25 mouse cellular contexts compared by ENCODE assay signal in the genomic region with DNA sequence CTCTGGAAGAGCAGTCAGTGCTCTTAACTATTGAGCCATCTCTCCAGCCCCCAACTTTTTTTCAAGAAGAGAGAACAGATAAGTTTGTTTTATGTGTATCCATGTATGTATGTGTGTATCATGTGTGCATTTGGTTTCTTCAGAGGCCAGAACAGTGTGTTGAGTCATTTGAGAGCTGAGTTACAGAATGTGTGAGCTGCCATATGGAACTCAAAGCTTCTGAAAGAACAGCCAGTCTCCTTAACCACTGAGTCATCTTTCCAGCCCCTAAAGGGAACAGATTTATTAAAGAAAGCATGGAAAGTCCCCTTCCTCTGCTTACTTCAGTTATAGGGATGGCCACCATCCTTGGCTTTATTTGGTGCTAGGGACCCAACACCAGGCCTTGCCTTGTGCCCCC.
"Had no signal": no experiment of that assay in that cellular context is flagged by ENCODE, and none has a peak within 500 bp of the region (broad histone marks: within the 10 kb centered on the region; RNA-seq: fewer than 3 reads in every experiment).

No protein-coding gene starts in this region.

- H3K9ac ChIP-seq: heart, embryonic 13.5 days; heart, embryonic 15.5 days; hindbrain, embryonic 13.5 days; hindbrain, embryonic 15.5 days; kidney, embryonic 15.5 days; limb, embryonic 13.5 days; limb, embryonic 15.5 days; liver, embryonic 13.5 days; liver, embryonic 15.5 days had no signal

- H3K4me2 ChIP-seq: heart, embryonic 11.5 days; heart, embryonic 13.5 days; heart, embryonic 15.5 days; hindbrain, embryonic 13.5 days; hindbrain, embryonic 15.5 days; kidney, embryonic 15.5 days; limb, embryonic 13.5 days; limb, embryonic 15.5 days; liver, embryonic 13.5 days; liver, embryonic 15.5 days had no signal

- H3K27me3 ChIP-seq: heart, embryonic 13.5 days; heart, embryonic 15.5 days; hindbrain, embryonic 13.5 days; hindbrain, embryonic 15.5 days; kidney, embryonic 15.5 days; limb, embryonic 13.5 days; limb, embryonic 15.5 days; liver, embryonic 13.5 days; liver, embryonic 15.5 days had no signal

- H3K4me3 ChIP-seq: heart, adult 2 months; heart, embryonic 13.5 days; heart, embryonic 15.5 days; hindbrain, embryonic 13.5 days; hindbrain, embryonic 15.5 days; kidney, embryonic 15.5 days; limb, embryonic 13.5 days; limb, embryonic 15.5 days; liver, embryonic 13.5 days; liver, embryonic 15.5 days had no signal

- DNase-seq: gastrocnemius, postnatal 14 days; gastrocnemius, postnatal 36 days; heart, adult 11 months; heart, adult 2 months; heart, postnatal 14 days; heart, postnatal 36 days; kidney, adult 11 months; kidney, adult 2 months; kidney, adult 9 months; kidney, postnatal 14 days; kidney, postnatal 36 days; left cerebral cortex, postnatal 4 days; liver, embryonic 13.5 days had no signal

- H3K4me1 ChIP-seq: heart, embryonic 15.5 days; hindbrain, embryonic 15.5 days; kidney, embryonic 15.5 days; limb, embryonic 13.5 days; limb, embryonic 15.5 days had no signal

- ATAC-seq: hindbrain, postnatal 0 days; intestine, embryonic 16.5 days had no signal

- H3K9me3 ChIP-seq: heart, embryonic 13.5 days; heart, embryonic 15.5 days; hindbrain, embryonic 13.5 days; hindbrain, embryonic 15.5 days; kidney, embryonic 15.5 days; limb, embryonic 13.5 days; limb, embryonic 15.5 days; liver, embryonic 13.5 days; liver, embryonic 15.5 days had no signal

- H3K27ac ChIP-seq: heart, adult 2 months; heart, embryonic 13.5 days; heart, embryonic 15.5 days; hindbrain, embryonic 13.5 days; hindbrain, embryonic 15.5 days; hindbrain, postnatal 0 days; kidney, embryonic 15.5 days; kidney, postnatal 0 days; limb, embryonic 13.5 days; limb, embryonic 15.5 days; liver, embryonic 13.5 days; liver, embryonic 15.5 days had no signal
